Mouse (Mus musculus) hindbrain, embryonic 12.5 days (tissue): Measurements from ENCODE around the gene Baiap2. TPM values are rescaled to one million over a fixed set of nuclear protein-coding genes. Genes with fewer than 3 reads are reported as not detected.

Experiments used
- ATAC-seq: fragments of 200-750 bp; cut with Nextera tagmentation; 2 replicates; pipeline ENCODE4 v1.8.0; 2017; ENCODE audit warnings: moderate TSS enrichment; ENCODE audit not compliant: low FRiP score
- H3K27ac ChIP-seq: fragments of 300-500 bp; sonication (generic); 2 replicates; pipeline ENCODE4 v1.5.1; 2016; ENCODE audit warnings: mild to moderate bottlenecking
- H3K27me3 ChIP-seq: fragments of 300-500 bp; sonication (generic); 2 replicates; pipeline ENCODE4 v1.6.1; 2016; ENCODE audit warnings: mild to moderate bottlenecking
- H3K36me3 ChIP-seq: fragments of 300-500 bp; sonication (generic); 2 replicates; pipeline ENCODE4 v1.6.1; 2016; ENCODE audit warnings: mild to moderate bottlenecking
- H3K4me1 ChIP-seq: fragments of 300-500 bp; sonication (generic); 2 replicates; pipeline ENCODE4 v1.6.1; 2016
- H3K4me2 ChIP-seq: fragments of 300-500 bp; sonication (generic); replicated peaks from 2 replicates; pipeline ENCODE4 v1.6.1; 2016; ENCODE audit warnings: mild to moderate bottlenecking
- H3K4me3 ChIP-seq: fragments of 300-500 bp; sonication (generic); 2 replicates; pipeline ENCODE4 v1.5.1; 2016; ENCODE audit warnings: mild to moderate bottlenecking
- H3K9ac ChIP-seq: fragments of 300-500 bp; sonication (generic); 2 replicates; pipeline ENCODE4 v1.6.1; 2016; ENCODE audit warnings: mild to moderate bottlenecking, moderate library complexity
- H3K9me3 ChIP-seq: fragments of 300-500 bp; sonication (generic); replicated peaks from 2 replicates; pipeline ENCODE4 v1.6.1; 2016; ENCODE audit warnings: mild to moderate bottlenecking
- WGBS: fragments of 180-500 bp; shearing (Covaris S2); methylation state at CpG from one replicate; pipeline ENCODE4 v1.1.7; 2016; 5-methylcytosine and 5-hydroxymethylcytosine counted together
- polyA plus RNA-seq: library from polyadenylated mRNA; unstranded; fragments of >200 nt; fragmentation: Nextera tagmentation; extraction: Ambion mirVana; gene quantifications from 2 replicates; pipeline ENCODE4 v1.2.1, GENCODE M21; 2016

The Baiap2 gene
- polyA plus RNA-seq, 1 experiment from 2014 or later: 10.6 TPM

- no peaks in the 10 kb centered on the region for H3K9me3 ChIP-seq
- no peaks in the 10 kb centered on the region for H3K27me3 ChIP-seq
- peaks cover 32% of the 10 kb centered on the region for H3K4me1 ChIP-seq
- 8% methylated on average over 7 of the region's 7 CpGs for WGBS
- peaks cover 21% of the 10 kb centered on the region for H3K36me3 ChIP-seq
- peak overlapping the region; percentile 81 for H3K4me3 ChIP-seq
- peak overlapping the region; percentile 89 for H3K9ac ChIP-seq
- peak overlapping the region; percentile 66; the same call in 1 of the 2 replicates for H3K27ac ChIP-seq
- ATAC-seq: no peak
- H3K4me2 ChIP-seq: peak overlapping the region; percentile 85
Observed at GRCm38 (mm10) chr11:119912845-119913244, 29.7 kb upstream of the Baiap2 start.

DNA sequence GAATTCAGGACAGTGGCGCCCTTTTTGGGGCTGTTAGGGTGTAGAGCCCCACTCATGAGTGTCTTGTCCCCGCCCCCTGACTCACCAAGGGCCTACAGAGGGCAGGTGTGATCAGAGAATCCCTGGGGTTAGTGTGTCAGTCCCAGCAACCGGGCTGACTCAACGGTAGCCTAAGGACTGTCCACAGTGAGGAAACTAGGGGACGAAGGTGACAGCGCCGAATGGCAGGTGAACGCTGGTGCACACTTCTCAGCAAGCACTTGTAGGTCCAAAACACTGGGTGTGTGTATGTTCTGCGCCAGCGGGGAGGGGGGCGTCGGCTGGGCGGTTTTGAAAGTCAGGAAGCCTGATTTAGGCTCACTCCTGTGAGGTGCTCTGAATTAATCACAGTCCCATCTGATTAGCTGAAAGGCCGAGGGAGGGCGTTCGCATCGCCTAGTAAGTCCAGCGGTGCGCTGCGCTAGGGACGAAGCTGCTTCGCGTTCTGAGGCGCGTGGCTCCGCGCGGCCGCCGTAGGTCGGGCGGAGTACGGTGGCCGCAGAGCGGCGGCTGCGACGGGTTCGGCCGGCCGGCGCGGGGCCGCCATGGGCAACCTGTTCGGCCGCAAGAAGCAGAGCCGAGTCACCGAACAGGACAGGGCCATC lies 29.1 kb upstream of the Baiap2 start, which contains the start of gene Chmp6:
Gene Chmp6 (plus strand): TSS at position 151 of the 644 bp plus-strand sequence.
- peaks cover 32% of the 10 kb centered on the region for H3K4me1 ChIP-seq
- peak; percentile 56 for ATAC-seq
- H3K27ac ChIP-seq: peak within 1 kb of the TSS; percentile 66
- 2% methylated on average over 36 of the region's 48 CpGs for WGBS
- H3K4me3 ChIP-seq: peak within 1 kb of the TSS; percentile 81
- peak within 1 kb of the TSS; percentile 85 for H3K4me2 ChIP-seq
- peaks cover 26% of the 10 kb centered on the region for H3K36me3 ChIP-seq
- no peaks in the 10 kb centered on the region for H3K27me3 ChIP-seq
- no peaks in the 10 kb centered on the region for H3K9me3 ChIP-seq
- H3K9ac ChIP-seq: peak within 1 kb of the TSS; percentile 89

GRCm38 (mm10) chr11:119913935-119914314 lies 28.6 kb upstream of the Baiap2 start:
- peak overlapping the region; percentile 85 for H3K4me2 ChIP-seq
- peak; percentile 66 for ATAC-seq
- H3K36me3 ChIP-seq: peaks cover 31% of the 10 kb centered on the region
- peak overlapping the region; percentile 66; the same call in 1 of the 2 replicates for H3K27ac ChIP-seq
- H3K9ac ChIP-seq: peak overlapping the region; percentile 89
- under 1% methylated on average over 26 of the region's 26 CpGs for WGBS
- H3K4me1 ChIP-seq: peaks cover 32% of the 10 kb centered on the region
- no peaks in the 10 kb centered on the region for H3K27me3 ChIP-seq
- no peaks in the 10 kb centered on the region for H3K9me3 ChIP-seq
- H3K4me3 ChIP-seq: peak overlapping the region; percentile 81

DNA sequence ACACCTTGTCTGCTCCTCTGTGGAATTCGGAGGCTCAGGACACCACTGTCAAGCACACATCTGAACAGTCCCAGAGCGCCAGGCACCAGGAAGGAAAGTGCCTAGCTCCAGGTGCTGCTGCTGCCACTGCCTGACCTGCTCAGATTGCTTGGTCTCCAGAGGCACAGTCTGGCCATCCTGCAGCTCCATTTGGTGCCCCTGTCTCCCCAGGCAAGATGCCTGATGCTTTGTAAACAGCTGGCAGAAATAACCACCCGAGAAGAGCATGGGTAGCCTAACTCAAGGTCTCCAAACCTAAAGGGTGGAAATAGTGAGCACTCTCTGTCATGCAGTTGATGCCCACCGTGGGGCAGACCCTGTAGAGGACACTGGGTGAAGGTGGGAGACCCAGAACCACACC lies 28.2 kb upstream of the Baiap2 start:
- 32% methylated on average over 4 of the region's 4 CpGs for WGBS
- Histone ChIP-seq H3K9me3 (no peaks in the 10 kb centered on the region), H3K4me1 (peaks cover 32% of the 10 kb centered on the region), H3K27me3 (no peaks in the 10 kb centered on the region), H3K4me2 (peak overlapping the region; percentile 85), H3K27ac (no peak overlapping the region), H3K9ac (peak overlapping the region; percentile 89), H3K4me3 (peak overlapping the region; percentile 81), H3K36me3 (peaks cover 36% of the 10 kb centered on the region)
- no peak for ATAC-seq

- Histone ChIP-seq H3K36me3 (peaks cover 48% of the 10 kb centered on the region), H3K9me3 (no peaks in the 10 kb centered on the region), H3K4me1 (peaks cover 28% of the 10 kb centered on the region), H3K27me3 (no peaks in the 10 kb centered on the region), H3K4me2 (peak overlapping the region; percentile 85; the same call in 1 of the 2 replicates), H3K9ac (no peak overlapping the region), H3K27ac (no peak overlapping the region), H3K4me3 (no peak overlapping the region)
- 93% methylated on average over 9 of the region's 9 CpGs for WGBS
- ATAC-seq: no peak
Observed at GRCm38 (mm10) chr11:119915666-119916065, 26.9 kb upstream of the Baiap2 start.

- Histone ChIP-seq H3K9me3 (no peaks in the 10 kb centered on the region), H3K4me3 (no peak overlapping the region), H3K9ac (no peak overlapping the region), H3K27me3 (no peaks in the 10 kb centered on the region), H3K4me2 (no peak overlapping the region), H3K27ac (no peak overlapping the region), H3K4me1 (peaks cover 28% of the 10 kb centered on the region), H3K36me3 (peaks cover 48% of the 10 kb centered on the region)
- 90% methylated on average over 15 of the region's 15 CpGs for WGBS
- no peak for ATAC-seq
Observed at GRCm38 (mm10) chr11:119916102-119916790, 26.3 kb upstream of the Baiap2 start.

DNA sequence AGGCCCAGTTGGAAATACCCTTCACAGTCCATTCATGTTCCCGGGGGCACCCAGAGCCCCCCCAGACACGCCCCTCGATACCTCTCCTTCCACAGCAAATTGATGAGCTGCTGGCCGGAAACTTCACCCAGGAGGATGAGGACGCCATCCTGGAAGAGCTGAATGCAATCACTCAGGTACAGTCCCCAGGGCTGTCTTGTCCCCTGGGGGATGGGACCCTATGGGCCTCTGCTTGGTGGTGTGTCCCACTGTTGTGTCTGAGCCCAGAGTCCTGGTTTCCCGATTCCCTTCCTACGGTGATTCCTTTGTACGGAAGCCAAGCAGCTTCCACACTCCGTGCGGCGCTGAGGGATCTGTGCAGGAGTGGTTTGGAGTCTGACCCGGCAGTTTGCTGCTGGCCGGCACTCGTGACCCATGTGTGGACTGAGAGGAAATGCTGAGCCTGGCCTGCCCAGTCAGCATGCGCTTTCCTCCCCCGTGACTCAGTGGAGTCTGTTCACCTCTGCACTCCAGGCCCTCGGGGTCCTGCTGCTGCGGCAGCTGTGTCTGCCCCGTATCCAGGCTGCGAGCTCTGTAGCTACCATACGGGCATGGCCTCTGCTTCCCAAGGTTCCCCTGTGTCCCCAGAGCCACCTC lies 25.6 kb upstream of the Baiap2 start:
- H3K9ac ChIP-seq: no peak overlapping the region
- peaks cover 48% of the 10 kb centered on the region for H3K36me3 ChIP-seq
- no peaks in the 10 kb centered on the region for H3K9me3 ChIP-seq

GRCm38 (mm10) chr11:119918521-119918920 lies 24.0 kb upstream of the Baiap2 start:
- Histone ChIP-seq H3K4me3 (no peak overlapping the region), H3K4me1 (peaks cover 18% of the 10 kb centered on the region), H3K9me3 (no peaks in the 10 kb centered on the region), H3K27ac (no peak overlapping the region), H3K4me2 (no peak overlapping the region), H3K9ac (no peak overlapping the region; the same call in 1 of the 2 replicates), H3K36me3 (peaks cover 48% of the 10 kb centered on the region), H3K27me3 (no peaks in the 10 kb centered on the region)
- 90% methylated on average over 7 of the region's 7 CpGs for WGBS
- ATAC-seq: no peak

More for the DNA sequence above, 25.6 kb upstream of the Baiap2 start:
- 90% methylated on average over 21 of the region's 21 CpGs for WGBS
- Histone ChIP-seq H3K27ac (no peak overlapping the region), H3K4me2 (no peak overlapping the region), H3K4me3 (no peak overlapping the region), H3K27me3 (no peaks in the 10 kb centered on the region), H3K4me1 (peaks cover 28% of the 10 kb centered on the region)
- ATAC-seq: no peak

DNA sequence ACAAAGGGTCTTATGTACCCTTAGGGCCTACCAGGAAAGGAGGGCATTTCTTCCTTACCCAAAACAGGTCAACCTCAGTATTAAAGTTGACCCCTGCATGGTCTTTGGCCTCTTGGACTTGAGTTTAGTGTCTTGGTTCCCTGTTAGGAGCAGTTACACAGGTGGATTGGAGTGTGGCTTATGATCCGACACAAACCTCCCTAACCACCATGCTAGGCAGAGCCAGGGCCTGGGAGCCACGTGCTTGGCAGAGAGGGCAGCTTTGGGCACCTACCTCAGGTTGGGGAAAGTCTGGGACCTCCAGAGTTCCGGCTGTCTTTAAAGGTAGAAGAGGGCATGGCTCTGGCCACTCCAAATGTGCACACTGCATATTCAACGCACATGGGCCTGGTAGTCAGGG lies 23.1 kb upstream of the Baiap2 start:
- ATAC-seq: no peak
- 92% methylated on average over 4 of the region's 4 CpGs for WGBS
- H3K4me1 ChIP-seq: peaks cover 15% of the 10 kb centered on the region
- H3K4me2 ChIP-seq: no peak overlapping the region
- no peak overlapping the region for H3K9ac ChIP-seq
- H3K27me3 ChIP-seq: no peaks in the 10 kb centered on the region
- no peaks in the 10 kb centered on the region for H3K9me3 ChIP-seq
- peaks cover 48% of the 10 kb centered on the region for H3K36me3 ChIP-seq
- H3K4me3 ChIP-seq: no peak overlapping the region
- H3K27ac ChIP-seq: no peak overlapping the region

DNA sequence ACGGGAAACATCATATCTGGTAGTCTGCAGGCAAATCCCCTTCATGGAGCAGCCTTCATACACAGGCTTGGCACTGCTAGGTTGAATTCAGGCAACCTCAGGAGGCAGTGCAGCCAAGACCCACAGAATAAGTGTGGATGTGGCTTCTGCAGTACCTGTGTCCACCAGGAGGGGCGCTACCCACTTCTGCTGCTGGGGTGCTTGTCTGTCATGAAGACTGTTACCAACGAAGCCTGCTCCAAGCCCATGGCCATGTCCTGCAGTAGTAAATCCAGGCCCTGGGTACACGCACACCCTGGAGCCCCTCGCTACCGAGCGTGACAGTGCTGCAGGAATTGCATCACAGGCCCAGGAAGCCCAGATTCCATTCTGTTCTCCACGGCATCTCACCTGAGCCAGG lies 22.7 kb upstream of the Baiap2 start:
- no peak for ATAC-seq

GRCm38 (mm10) chr11:119920668-119921067 lies 21.9 kb upstream of the Baiap2 start:
- 93% methylated on average over 5 of the region's 5 CpGs for WGBS
- Histone ChIP-seq H3K27me3 (no peaks in the 10 kb centered on the region), H3K9me3 (no peaks in the 10 kb centered on the region), H3K27ac (no peak overlapping the region), H3K9ac (no peak overlapping the region; the same call in 1 of the 2 replicates), H3K4me1 (peaks cover 3% of the 10 kb centered on the region), H3K4me2 (no peak overlapping the region), H3K36me3 (peaks cover 47% of the 10 kb centered on the region), H3K4me3 (no peak overlapping the region)
- ATAC-seq: no peak

More for the DNA sequence above, 22.7 kb upstream of the Baiap2 start:
- no peaks in the 10 kb centered on the region for H3K9me3 ChIP-seq
- WGBS: 60% methylated on average over 8 of the region's 8 CpGs
- H3K27ac ChIP-seq: no peak overlapping the region
- H3K36me3 ChIP-seq: peaks cover 48% of the 10 kb centered on the region
- no peak overlapping the region for H3K4me3 ChIP-seq
- H3K27me3 ChIP-seq: no peaks in the 10 kb centered on the region
- no peak overlapping the region for H3K9ac ChIP-seq
- no peak overlapping the region for H3K4me2 ChIP-seq
- peaks cover 10% of the 10 kb centered on the region for H3K4me1 ChIP-seq

GRCm38 (mm10) chr11:119925176-119925575 lies 17.4 kb upstream of the Baiap2 start:
- no peaks in the 10 kb centered on the region for H3K9me3 ChIP-seq
- H3K27ac ChIP-seq: no peak overlapping the region
- H3K4me2 ChIP-seq: no peak overlapping the region
- WGBS: 85% methylated on average over 5 of the region's 5 CpGs
- H3K4me3 ChIP-seq: no peak overlapping the region
- H3K9ac ChIP-seq: no peak overlapping the region
- H3K27me3 ChIP-seq: no peaks in the 10 kb centered on the region
- H3K4me1 ChIP-seq: no peaks in the 10 kb centered on the region
- no peak for ATAC-seq
- peaks cover 5% of the 10 kb centered on the region for H3K36me3 ChIP-seq
